8 mouse cellular contexts compared by ENCODE assay signal in genomic region chr8:95254564-95255434, GRCm38 (mm10). TPM values are rescaled to one million over a fixed set of nuclear protein-coding genes. Genes with fewer than 3 reads are reported as not detected.
A peak's percentile ranks its signal among the peaks of the same experiment; 100 is the strongest.
DNase-seq lines count a peak whose midpoint lies in the region; ATAC-seq and TF ChIP-seq lines count a peak whose summit lies in the region.

No protein-coding gene starts in this region.

- H3K4me1 ChIP-seq in cortical plate, adult 2 months (ENCODE audit: control insufficient read depth, insufficient read depth, low read length) = no peaks in the 10 kb centered on the region

- H3K4me3 ChIP-seq in cortical plate, adult 2 months (ENCODE audit: insufficient read depth, low read length) = peak overlapping the region; percentile 12

- H3K27ac ChIP-seq in cortical plate, adult 2 months (ENCODE audit: insufficient read depth, low read length) = no peak overlapping the region

- TF ChIP-seq CTCF in cortical plate, adult 2 months (IDR thresholded peaks at IDR 0.05; ENCODE audit: extremely low read depth, insufficient read depth, low read length) = peak; percentile 80

- peak; percentile 97 for ATAC-seq in activated CD4-positive, CD25-positive, alpha-beta regulatory T cell, adult 4 months
- peak; percentile 94 for ATAC-seq in megakaryocyte-erythroid progenitor cell, adult 5-6 weeks (replicated peaks; ENCODE audit: low FRiP score, low TSS enrichment, poor library complexity, severe bottlenecking)

- peak; percentile 98 for DNase-seq in gastrocnemius, postnatal 10 days
- DNase-seq in induced T-regulatory cell, adult 2 months (ENCODE audit: low read depth) = peak; percentile 97
- peak; percentile 83 to 99 for DNase-seq in left cerebral cortex, adult 9 months (ENCODE audit: low spot score in 2 of 2)
- DNase-seq in right cerebral cortex, postnatal 25 days = peak; percentile 91
- DNase-seq in urinary bladder, postnatal 4 days (ENCODE audit: low spot score in 2 of 2) = peak; percentile 90 to 98

- no peak for TF ChIP-seq POLR2A in cortical plate, adult 2 months (IDR thresholded peaks at IDR 0.05; ENCODE audit: extremely low read depth, insufficient read depth, low read length)

RNA-seq across cellular contexts. Expression of gene Cngb1, which starts 51.6 kb away (rescaled TPM):
- under 1 TPM in 1 of 2 experiments, not detected in 1; 0.22 TPM for polyA plus RNA-seq in activated CD4-positive, CD25-positive, alpha-beta regulatory T cell, adult 4 months (2017; shearing (Covaris generic))
- polyA plus RNA-seq in cortical plate, adult 2 months (2012; rRNA removed) = 0.06 and 0.23 TPM in 2 replicates
- under 1 TPM; 0.27 to 0.73 TPM for total RNA-seq in gastrocnemius, postnatal 10 days (2021)
- 0.47 and 0.72 TPM in 2 replicates for total RNA-seq in megakaryocyte-erythroid progenitor cell, adult 5-6 weeks (2014; fragmentation: Nextera tagmentation)
- 0.19 and 11.8 TPM in 2 replicates for total RNA-seq in megakaryocyte-erythroid progenitor cell, adult 5-6 weeks (2017)

RNA-seq across cellular contexts. Expression of gene Kifc3, which starts 52.2 kb away (rescaled TPM):
- 1 to 10 TPM in 1 of 2 experiments, not detected in 1; 1.3 TPM for polyA plus RNA-seq in activated CD4-positive, CD25-positive, alpha-beta regulatory T cell, adult 4 months (2017; shearing (Covaris generic))
- polyA plus RNA-seq in cortical plate, adult 2 months (2012; rRNA removed) = 55.2 TPM in 2 replicates
- total RNA-seq in gastrocnemius, postnatal 10 days (2021) = 10 to 100 TPM; 20.8 to 22.8 TPM
- 0.99 TPM in 1 of 2 replicates, not detected in the other for total RNA-seq in megakaryocyte-erythroid progenitor cell, adult 5-6 weeks (2014; fragmentation: Nextera tagmentation)
- 0.61 and 1.4 TPM in 2 replicates for total RNA-seq in megakaryocyte-erythroid progenitor cell, adult 5-6 weeks (2017)

RNA-seq across cellular contexts. Expression of gene Tepp, which starts 55.6 kb away (rescaled TPM):
- polyA plus RNA-seq in activated CD4-positive, CD25-positive, alpha-beta regulatory T cell, adult 4 months (2017; shearing (Covaris generic)) = not detected
- polyA plus RNA-seq in cortical plate, adult 2 months (2012; rRNA removed) = 0.17 and 0.40 TPM in 2 replicates
- total RNA-seq in gastrocnemius, postnatal 10 days (2021) = not detected
- total RNA-seq in megakaryocyte-erythroid progenitor cell, adult 5-6 weeks (2014; fragmentation: Nextera tagmentation) = not detected in 2 replicates
- total RNA-seq in megakaryocyte-erythroid progenitor cell, adult 5-6 weeks (2017) = not detected in 2 replicates

Comparison
In these comparisons a context has a peak if more than half of its experiments do, and no peak if none do; other contexts are left out.
1. RNA of gene Kifc3, which starts 52.2 kb away (total RNA-seq): 20.8 to 22.8 TPM in gastrocnemius, postnatal 10 days; 0.61 to 1.4 TPM in megakaryocyte-erythroid progenitor cell, adult 5-6 weeks; every median in the first group is over 4 times any median in the second.
2. Peak in every context shown above with its lines, with median percentiles within 50 percentile points of each other: DNase-seq.